Mouse (Mus musculus) thymus, postnatal 10 days (tissue): Measurements from ENCODE around the gene Clptm1.
"Not testable (repeated sequence)": the region's sequence is repeated elsewhere in the genome, so short reads cannot be mapped to it uniquely, and the experiment has no call there.

Experiments used
- DNase-seq, 2 experiments: peaks; one replicate each; pipeline ENCODE4 v3.0.0; 2021; ENCODE audit warnings: low spot score in 2 of 2

The Clptm1 gene

DNA sequence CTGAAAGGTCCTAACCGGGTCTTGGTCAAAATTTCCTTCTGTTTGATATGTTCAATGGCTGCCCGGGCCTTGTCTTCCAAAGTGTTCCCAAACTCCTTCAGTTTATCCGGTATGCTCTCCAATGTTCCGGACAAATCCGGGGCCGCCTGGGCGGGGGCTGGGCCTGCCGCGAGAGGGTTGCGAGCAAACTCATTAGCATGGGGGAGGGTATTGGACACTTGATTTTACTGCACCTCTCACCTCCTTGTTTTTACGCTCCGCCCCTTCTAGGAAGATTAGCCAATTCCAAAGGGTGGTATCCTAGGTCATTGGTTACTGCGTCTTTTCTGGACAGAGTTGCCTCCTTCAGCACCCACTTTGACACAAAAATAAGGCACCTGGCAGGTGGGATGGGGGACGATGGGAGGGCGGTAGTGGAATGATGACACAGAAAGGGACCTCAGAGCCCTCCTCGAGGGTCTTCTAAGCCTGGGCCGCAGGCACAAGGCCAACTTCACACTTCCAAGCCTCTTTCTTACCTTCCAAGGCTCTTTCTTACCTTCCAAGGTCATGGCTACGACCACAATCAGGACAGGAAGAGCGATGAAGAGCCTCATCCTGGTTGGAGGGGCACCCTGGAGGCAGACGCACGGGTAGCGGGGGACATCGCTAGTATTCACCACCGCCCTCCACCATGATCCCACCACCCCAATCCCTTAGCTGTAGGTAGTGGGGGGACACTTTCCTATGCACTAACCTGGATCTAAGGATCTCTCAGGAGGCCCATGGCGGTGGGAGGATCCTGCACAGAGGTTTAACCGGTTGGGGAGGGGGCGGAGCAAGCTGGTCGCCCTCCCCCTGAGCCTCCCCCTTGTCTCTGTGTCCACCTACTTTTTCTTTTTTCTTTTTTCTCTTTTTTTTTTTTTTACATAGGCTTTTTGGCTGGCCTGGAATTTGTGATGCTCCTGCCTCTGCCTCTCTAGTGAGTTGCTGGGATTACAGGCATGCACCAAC lies 27.3 kb upstream of the Clptm1 start, which contains the start of gene Apoc1:
TSS of gene Apoc1 (minus strand) at position 788 of the 993 bp plus-strand sequence.
- no peak for DNase-seq

DNA sequence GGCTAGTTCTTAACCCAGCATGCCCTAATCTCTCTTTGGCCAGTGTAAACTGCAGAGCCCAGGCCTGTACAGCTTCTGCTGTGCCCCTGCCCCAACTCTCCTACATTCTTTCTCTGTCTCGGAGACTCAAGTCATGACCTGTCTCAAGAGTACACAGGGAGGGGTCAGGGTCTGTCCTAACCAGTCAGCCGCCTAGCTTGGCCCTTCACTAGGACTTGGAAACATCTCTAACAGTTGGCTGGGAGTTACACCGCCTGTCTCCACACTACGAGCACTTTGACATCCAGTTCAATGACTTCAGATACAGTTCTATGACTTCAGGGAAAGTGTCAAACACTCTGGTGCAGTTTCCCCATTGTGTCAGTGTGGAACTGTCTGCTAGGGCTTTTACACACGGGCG lies 26.6 kb upstream of the Clptm1 start:
- no peak for DNase-seq

DNA sequence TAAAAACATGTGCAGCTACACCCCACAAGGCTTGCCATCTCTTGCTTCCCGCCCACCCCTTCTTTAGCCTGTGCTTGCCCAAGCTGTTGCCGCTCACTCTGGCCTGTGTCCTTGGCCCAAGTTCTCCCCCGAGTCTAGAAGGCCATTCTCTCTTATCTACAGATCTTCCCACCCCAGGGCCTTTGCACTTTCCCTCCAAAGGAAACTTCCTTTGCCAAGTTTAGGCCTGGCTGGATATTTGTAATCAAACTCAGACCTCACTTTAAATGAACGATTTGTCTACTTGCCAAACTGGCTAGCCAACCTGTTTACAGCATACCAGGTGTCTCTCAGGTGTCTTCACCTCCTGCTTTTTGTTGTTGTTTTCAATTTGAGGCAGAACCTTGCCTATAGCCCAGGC lies 26.0 kb upstream of the Clptm1 start:
- no peak for DNase-seq

DNA sequence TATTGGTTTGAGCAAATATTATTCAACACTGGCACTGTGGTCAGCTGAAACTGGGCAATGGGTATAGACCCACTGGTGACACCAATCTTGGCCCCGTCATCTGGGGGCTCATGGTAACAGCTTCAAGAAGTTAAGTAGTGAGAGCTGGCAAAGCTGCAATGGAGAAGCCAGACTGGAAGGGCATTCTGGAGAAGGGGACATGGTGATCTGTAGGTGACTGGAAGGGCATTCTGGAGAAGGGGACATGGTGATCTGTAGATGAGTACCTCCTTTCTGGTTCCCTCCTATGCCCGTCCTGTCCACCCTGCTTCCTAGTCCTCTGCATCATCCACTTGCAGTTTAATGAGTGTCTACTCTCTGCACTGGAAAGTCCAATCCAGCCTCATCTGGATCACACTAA lies 23.8 kb upstream of the Clptm1 start:
- DNase-seq: no peak

DNA sequence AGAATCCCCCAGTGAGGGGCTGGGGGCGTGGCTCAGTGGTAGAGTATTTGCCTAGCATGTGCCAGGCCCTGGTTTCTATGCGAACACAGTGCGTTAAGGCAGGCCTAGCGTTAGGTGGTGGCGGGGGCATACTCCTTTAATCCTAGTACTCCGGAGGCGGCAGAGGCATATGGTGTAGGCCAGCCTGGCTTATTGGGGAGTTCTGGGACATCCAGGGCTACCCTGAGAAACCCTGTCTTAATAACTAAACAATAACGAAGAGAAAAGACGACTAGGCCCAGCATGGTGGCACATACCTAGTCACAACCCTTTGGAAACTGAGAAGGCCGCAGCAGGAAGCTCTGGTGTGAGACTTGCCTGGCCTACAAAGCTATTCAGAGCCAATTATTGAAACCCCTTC lies 23.3 kb upstream of the Clptm1 start:
- DNase-seq: no peak

DNA sequence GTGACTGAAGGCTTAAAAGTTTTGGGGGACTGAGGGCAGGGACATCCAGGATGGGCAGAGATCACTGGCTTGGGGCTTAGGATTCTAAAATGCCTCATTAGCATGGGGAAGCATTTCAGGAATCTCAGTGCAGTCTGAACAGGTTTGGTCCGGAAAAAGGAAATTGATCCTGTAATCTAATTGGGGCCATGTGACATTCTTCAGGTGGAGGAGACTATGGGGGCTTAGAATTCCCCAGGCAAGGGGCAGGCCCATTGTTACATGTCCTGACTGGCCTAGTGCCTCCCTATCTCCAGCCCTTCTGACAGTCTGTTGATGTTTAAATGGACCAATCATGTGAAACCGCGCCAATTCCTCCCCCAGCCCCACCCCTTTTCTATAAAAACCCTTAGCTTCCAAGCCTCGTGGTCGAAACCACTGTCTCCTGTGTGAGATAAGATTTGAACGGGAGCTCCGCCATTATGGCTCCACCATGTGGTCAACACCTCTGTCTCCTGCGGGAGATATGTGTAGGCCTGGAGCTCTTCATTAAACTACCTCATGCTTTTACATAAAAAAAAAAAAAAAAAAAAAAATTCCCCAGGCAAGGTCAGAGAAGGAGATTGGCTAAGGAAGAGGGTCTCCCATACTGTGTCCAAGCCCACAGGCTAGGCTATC lies 22.2 kb upstream of the Clptm1 start:
- not testable (repeated sequence) for DNase-seq

DNA sequence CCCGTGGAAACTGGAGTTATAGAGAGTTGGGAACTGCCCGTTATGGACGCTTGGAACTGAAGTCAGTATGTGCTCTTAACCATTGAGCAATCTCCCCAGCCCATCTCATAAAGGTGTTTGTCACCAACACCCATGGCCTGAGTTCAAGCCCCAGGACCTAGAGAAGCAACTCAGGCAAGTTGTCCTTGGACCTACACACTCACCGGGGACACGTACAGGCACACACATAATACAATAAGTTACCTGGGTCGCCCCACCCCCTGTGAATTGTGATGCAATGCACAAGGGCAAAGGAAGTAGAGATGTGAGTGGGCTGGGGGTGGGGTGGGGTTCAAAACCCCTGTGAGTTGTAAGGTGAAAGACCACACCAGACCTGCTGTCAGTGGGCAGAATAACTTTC lies 21.7 kb upstream of the Clptm1 start:
- DNase-seq: no peak

DNA sequence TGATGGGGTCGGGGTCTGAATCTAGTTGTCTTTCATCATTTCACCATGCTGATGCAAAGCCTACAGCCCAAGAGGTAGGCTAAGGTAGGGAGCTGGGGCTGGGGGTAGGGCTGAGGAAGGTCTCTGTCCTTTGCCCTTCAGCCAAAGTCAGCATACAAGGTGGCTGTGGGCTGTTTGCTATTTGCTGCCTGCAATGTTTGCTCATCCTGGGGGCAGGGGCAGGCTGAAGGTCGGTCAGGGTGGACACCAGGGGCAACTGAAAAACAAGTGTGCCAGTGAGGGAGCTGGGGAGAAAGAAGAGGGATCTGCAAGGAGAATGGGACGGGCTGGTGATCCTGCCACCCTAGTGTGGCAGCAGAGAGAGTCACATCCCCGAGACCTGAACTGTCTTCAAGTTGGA lies 20.5 kb upstream of the Clptm1 start:
- no peak for DNase-seq

DNA sequence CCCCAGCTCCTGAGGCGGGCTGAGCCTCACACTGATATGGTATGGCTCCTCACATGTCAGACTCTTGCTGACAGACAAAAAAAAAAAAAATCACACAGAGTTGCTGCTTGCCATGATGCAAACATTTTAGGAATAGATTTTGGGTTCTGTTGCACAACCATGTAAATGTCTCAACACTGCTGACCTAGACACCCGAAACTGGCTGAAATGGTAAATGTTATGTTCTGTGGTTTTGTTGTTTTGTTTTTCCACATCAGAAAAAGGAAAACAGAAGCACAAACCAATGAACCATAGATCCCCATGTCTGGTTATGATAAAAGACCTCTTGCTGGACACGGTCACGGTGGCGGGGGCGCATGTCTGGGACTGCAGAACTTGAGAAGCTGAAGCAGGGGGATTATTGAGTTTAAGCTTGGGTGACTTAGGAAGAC lies 19.0 kb upstream of the Clptm1 start:
- DNase-seq: no peak

DNA sequence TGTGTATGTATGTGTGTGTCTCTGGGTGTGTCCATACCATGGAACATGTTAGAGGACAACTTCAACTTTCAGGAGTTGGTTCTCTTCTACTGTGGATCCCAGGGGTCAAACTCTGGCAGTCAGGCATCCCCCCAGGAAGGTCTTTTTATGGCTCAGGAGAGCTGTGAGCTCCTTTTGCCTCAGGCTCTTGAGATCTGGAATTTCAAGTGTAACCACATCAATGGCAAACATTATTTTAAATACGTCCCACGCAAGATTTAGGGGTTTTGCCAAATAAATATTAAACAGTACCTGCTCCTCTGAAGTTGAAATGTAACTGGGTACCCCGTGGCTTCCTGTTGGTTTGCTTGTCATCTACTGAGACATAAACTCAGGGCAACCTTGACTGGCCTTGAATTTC lies 18.1 kb upstream of the Clptm1 start:
- no peak for DNase-seq

DNA sequence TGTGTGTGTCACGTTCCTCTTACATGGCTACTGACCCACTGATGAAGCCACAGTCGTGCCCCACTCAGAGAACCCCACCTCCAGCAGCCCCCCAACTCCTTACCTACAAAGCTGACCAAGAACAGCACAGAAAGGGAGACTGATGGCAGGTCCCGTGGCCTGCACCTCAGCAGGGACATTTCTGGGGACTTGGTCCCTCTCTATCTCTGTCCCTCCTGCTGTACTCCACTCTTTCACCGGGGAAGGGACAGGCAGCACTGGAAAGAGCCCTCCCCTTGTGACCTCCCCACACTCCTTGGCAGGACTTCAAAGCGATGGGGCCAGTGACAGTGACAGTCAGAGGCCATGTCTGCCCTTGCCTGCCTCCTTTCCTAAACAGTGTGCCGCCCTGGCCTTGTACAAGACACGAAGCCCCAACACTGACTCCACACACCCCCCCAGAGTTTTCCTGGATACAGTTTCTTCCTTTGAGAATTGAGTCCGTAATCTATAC lies 16.4 kb upstream of the Clptm1 start, which contains the start of the genes Gm44805 and Apoc4:
TSS of gene Gm44805 (minus strand) at position 222 of the 493 bp plus-strand sequence.
TSS of gene Apoc4 (minus strand) at position 278 of the 493 bp plus-strand sequence.
- no peak for DNase-seq

DNA sequence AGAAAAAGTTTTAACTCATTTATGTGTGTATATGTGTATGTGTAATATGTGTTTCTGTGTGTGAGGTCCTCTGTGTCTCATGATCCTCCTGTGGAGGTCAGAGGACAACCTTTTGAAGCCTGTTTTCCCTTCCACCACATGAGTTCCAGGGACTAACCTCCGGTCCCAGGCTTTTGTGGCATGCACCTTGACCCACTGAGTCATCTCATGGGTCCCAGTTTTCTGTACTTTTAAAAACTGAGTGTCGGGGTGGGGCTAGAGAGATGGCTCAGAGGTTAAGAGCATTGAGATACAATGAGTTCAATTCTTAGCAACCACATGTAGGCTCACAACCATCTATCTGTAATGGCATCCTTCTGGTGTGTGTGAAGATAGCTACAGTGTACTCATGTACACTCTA lies 15.9 kb upstream of the Clptm1 start:
- DNase-seq: no peak

DNA sequence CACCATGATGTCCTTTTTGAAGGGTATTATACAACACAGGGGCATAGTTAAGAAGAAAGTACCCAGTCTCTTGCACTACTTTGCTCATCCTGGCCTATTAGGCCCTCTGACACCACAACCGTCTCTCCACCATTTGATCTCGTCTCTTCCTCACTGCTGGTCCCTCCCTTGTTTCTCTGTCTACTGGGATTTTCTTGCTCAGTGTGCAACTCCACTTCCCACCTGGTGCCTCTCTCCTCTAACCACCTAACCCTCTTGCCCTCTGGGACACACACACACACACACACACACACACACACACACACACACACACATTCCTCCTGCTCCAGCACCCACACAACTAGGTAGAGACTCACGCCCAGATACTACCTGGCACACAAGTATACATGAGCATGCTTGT lies 14.1 kb upstream of the Clptm1 start:
- no peak for DNase-seq

DNA sequence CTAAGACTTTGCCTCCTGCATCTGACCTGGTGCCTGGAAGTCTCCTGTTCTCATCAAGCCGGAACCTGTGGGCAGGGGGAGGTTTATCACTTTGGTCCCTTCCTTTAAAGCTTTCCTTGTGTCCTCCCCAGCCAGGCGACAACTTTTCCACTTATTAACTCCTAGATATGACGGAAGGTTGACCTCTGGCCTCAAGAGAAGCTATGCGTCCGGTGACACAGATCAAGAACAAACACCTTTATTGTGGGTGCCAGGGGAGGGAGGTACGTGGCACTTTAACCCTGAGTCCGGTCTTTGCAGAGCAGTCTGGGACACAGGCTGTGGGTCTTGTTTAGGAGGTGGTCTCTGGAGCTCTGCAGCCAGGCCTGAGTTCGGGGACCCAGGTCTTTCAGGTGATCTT lies 13.0 kb upstream of the Clptm1 start, which contains the start of gene Apoc2:
TSS of gene Apoc2 (minus strand) at position 70 of the 400 bp plus-strand sequence.
- DNase-seq: no peak

DNA sequence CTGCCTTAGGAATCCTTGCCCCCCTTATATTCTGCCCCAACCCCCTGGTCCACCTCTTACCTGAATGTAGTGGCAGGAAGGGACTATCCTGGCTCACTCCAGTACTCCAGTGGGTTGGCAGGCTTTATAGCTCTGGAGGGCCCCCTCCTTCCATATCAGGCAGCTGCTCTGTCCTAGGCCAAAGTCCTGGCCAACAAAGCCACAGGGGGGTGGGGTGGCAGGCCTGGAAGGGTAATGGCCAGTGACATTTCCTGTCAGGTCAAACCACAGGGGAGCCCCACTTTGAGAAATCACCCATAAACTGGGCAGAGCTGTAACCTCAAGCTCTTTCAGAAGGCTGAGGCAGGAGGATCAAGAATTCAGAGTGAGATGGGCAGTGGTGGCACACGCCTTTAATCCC lies 11.8 kb upstream of the Clptm1 start:
- no peak for DNase-seq

DNA sequence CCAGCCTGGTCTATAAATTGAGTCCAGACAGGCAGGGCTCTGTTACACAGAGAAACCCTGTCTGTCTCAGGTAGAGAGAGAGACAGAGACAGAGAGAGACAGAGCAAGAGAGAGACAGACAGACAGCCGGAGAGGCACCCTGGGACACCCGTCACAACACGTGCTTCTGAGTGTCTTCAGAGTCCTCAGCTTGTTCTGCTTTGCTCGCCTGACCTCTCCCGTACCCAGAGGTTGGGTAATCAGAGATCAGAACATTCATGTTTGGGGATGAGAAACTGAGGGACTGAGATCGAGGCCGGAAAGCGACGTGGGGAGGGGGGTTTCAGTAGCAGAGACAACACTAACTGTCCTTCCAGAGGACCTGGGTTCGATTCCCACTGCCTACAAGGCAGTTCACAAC lies 11.0 kb upstream of the Clptm1 start:
- DNase-seq: no peak

DNA sequence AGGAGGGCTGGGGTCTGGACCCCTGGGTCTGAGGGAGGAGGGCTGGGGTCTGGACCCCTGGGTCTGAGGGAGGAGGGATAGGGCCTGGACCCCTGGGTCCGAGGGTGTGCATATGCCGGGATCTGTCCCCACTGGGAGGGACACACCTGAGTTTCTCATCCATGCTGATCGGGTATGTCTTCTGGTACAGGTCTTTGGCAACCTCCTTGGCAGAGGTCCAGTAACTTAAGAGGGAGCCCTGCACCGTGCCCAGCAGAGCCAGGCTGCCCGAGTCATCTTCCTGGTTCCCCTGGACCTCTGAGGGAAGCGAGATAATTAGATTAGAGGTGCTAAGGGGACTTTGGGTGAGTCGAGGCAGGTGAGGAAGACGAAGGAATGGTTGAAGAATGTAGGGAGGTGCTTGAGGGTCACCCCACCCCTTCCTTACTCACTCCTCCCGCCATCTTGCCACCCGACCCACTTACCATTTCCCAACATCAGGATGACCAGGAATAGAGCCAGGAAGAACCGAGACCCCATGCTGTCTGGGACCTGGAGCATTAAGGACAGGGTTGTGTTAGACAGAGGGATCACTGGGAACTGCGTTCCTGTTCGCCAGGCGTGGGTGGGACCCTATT lies 8.4 kb upstream of the Clptm1 start:
- DNase-seq: no peak

DNA sequence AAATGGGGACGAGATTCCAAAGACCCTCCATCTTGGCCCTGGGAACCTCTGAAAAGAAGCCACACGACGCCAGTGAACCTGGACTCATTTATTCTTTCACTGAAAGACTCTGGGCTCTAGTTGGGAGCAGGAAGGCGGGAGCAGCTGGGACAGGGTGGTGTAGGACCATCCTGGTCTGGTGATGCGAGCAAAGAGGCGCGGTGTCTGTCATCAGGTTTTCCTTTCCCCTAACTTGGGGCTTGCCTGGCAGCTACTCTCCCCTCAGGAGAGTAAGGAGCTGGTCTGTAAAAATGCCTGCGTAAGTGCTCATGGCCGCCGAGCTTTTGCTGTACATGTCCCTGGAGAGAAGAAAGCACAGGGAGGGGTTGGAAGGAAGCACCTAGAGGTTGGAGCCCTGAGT lies 6.7 kb upstream of the Clptm1 start:
- no peak for DNase-seq

DNA sequence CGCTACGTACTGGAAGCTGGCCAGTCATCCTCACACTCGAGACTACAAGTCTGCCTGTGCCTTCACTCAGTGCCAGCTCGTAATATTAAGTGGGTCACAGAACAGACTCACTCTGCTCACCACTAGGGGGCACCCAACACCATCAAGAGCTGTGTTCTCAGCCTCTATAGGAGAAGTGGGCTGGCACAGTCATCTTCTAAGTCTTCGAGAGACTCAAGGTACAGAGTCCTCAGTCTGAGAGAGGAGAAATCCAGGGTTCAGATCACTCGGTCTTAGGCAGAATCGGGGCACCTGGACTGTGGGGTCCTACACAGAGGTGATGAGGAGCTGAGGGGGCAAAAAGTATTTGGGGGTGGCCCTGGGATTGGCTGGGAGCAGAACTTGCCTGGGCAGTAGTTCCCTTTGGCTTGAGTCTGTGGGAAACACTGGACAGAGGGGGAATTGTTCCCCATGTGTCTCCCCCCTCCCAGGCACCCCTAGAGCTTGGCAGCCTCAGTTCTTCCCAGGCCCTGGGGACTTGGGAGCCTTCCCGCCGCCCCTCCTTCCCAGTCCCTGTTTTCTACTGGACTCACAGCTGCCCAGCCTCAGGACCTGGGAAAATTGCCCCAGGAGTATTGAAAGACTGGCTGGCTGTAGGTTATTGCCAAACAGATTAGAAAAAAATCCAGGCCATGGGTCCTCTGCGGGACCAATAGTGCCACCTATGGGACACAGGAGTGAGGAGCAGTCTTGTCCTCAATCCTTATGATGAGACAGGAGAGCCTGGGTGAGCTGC lies 4.3 kb upstream of the Clptm1 start:
- peak; percentile 83 to 94 for DNase-seq

DNA sequence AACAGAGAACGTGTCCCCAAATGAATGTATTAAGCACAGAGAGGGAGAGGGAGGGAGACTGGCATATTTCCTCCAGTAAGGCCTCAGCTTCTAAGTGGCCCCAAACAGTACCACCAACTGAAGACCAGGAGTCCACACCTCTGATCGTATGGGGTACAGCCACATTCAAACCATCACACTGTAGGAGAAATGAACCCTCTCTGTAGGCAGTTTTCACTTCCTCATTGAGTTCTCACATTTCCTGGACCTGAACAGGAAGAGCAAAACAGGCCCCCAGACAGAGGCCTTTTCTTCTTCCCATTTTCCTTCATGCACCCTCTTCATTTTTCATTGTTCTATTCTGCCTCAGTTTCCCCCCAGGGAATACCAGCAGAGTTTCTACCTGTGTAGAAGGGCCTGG lies 2.6 kb upstream of the Clptm1 start:
- no peak for DNase-seq

DNA sequence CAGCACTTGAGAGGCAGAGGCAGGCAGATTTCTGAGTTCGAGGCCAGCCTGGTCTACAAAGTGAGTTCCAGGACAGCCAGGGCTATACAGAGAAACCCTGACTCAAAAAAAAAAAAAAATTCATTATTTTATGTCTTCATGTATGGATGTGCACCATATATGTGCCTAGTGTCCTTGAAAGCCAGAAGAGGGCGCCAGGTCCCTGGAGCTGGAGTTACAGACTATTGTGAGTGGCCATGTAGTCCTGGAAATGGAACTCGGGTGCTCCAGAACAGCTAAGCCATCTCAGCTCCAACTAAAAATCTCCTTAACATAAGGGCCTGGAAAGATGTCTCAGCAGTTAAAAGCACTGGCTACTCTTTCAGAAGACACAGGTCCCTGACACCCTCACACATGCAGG lies 1.9 kb upstream of the Clptm1 start:
- no peak for DNase-seq
